Mouse (Mus musculus): ENCODE results near the gene Med9.

DNA sequence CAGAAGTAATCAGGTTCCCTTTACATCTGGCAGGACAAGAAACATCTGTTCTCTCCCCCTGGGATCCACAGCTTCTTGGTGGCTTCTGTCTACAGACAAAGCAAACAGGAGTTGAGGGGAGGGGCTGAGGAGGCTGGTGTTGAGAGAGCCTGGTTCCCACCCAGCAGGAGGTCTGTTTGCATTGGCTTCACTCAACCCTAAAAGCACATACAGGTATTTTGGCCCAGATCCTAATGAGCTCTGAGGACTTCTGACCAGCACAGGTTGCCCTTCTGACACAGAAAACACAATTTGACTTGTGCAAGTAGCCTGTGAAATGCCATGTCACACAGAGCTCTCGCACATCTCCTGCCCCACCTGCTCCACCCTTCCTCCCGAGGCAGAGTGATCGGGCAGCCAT is 39.6 kb upstream of the Med9 start:
- TF ChIP-seq CTCF (IDR thresholded peaks at IDR 0.05; ENCODE audit: low read depth) (no peak), EP300 (optimal IDR thresholded peaks at IDR 0.05) (no peak)
